Mouse (Mus musculus) hindbrain, embryonic 11.5 days (tissue): ENCODE results near the gene Vars. TPM values are rescaled to one million over a fixed set of nuclear protein-coding genes. Genes with fewer than 3 reads are reported as not detected.
A peak's percentile ranks its signal among the peaks of the same experiment; 100 is the strongest.

Source experiments
- ATAC-seq: fragments of 200-750 bp; cut with Nextera tagmentation; 2 replicates; pipeline ENCODE4 v1.8.0; 2017; ENCODE audit warnings: mild to moderate bottlenecking, moderate TSS enrichment, moderate library complexity; ENCODE audit not compliant: low FRiP score
- DNase-seq: peaks from one replicate; pipeline ENCODE4 v3.0.0-alpha.2; 2015; ENCODE audit warnings: low spot score
- H3K27ac ChIP-seq: fragments of 300-500 bp; sonication (generic); 2 replicates; pipeline ENCODE4 v1.5.1; 2014; ENCODE audit warnings: mild to moderate bottlenecking, low read depth, low read length
- H3K27me3 ChIP-seq: fragments of 300-500 bp; sonication (generic); 2 replicates; pipeline ENCODE4 v1.6.1; 2014; ENCODE audit warnings: mild to moderate bottlenecking, low read length, moderate library complexity, mixed read lengths; ENCODE audit not compliant: control insufficient read depth, insufficient read depth
- H3K36me3 ChIP-seq: fragments of 300-500 bp; sonication (generic); 2 replicates; pipeline ENCODE4 v1.6.1; 2014; ENCODE audit warnings: mild to moderate bottlenecking, low read length, moderate library complexity, mixed read lengths; ENCODE audit not compliant: control insufficient read depth, insufficient read depth
- H3K4me1 ChIP-seq: fragments of 300-500 bp; sonication (generic); replicated peaks from 2 replicates; pipeline ENCODE4 v1.6.1; 2014; ENCODE audit warnings: low read length, mixed read lengths; ENCODE audit not compliant: control insufficient read depth, insufficient read depth
- H3K4me2 ChIP-seq: fragments of 300-500 bp; sonication (generic); replicated peaks from 2 replicates; pipeline ENCODE4 v1.6.1; 2014; ENCODE audit warnings: mild to moderate bottlenecking, low read depth, low read length
- H3K4me3 ChIP-seq: fragments of 300-500 bp; sonication (generic); 2 replicates; pipeline ENCODE4 v1.5.1; 2014; ENCODE audit warnings: low read depth, low read length
- H3K9ac ChIP-seq: fragments of 300-500 bp; sonication (generic); 2 replicates; pipeline ENCODE4 v1.6.1; 2014; ENCODE audit warnings: low read depth, low read length
- H3K9me3 ChIP-seq: fragments of 300-500 bp; sonication (generic); 2 replicates; pipeline ENCODE4 v1.6.1; 2016; ENCODE audit warnings: low read length; ENCODE audit not compliant: control insufficient read depth
- WGBS: fragments of 180-500 bp; shearing (Covaris S2); extraction: QIAGEN DNeasy Blood & Tissue Kit; methylation state at CpG from one replicate; pipeline ENCODE4 v1.1.7; 2014; 5-methylcytosine and 5-hydroxymethylcytosine counted together
- polyA plus RNA-seq: library from polyadenylated mRNA; unstranded; fragments of >200 nt; fragmentation: Nextera tagmentation; extraction: Ambion mirVana; gene quantifications from 2 replicates; pipeline ENCODE4 v1.2.1, GENCODE M21; 2014

The Vars gene
- polyA plus RNA-seq, 1 experiment from 2014 or later, result 71.7 TPM

DNA sequence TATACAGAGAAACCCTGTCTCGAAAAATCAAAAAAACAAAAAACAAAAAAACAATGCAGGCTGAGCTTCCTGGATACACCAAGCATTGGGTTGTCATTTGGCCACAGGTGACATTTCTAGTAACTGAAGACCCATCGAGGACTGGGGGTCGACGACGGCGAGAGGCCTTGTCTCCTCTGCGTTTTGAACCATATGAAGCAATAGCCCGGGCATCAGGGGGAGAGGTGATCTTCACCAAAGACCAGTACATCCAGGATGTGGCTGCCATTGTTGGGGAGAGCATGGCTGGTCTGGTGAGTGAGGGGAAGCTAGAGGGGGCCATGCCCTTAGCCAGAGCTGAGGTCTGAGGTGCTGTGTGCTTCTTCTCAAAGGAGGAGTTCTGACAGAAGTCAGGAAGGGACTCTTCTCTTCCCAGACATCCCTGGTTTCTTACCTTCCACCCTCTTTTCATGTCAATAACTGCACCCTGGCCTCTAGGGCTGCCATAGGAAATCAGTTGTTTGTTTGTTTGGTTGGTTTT is 21.8 kb downstream of the Vars start:
- ATAC-seq, result no peak
- Histone ChIP-seq H3K9ac (no peak overlapping the region), H3K27me3 (no peaks in the 10 kb centered on the region), H3K4me3 (no peak overlapping the region), H3K27ac (no peak overlapping the region), H3K4me2 (no peak overlapping the region), H3K9me3 (no peaks in the 10 kb centered on the region), H3K4me1 (peaks cover 6% of the 10 kb centered on the region), H3K36me3 (no peaks in the 10 kb centered on the region)
- DNase-seq, result no peak
- 93% methylated on average over 8 of the region's 8 CpGs for WGBS

DNA sequence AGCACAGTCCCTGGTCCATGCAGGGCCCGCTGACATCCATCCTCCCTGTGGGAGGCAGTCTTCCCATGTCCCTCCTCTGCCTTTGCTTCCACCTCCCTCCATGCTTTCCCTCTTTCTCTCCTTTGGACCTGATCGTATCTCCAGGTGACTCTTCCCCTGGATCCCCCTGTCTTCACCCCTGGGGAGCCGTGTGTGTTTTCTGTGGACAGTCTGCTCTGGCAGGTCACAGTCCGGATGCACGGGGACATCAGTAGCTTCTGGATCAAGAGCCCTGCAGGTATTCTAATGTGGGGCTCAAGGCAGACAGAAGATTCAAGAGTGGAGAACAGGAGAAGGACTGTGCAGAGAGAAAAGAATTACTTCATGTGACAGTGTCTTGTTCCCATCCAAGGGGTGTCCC is 22.4 kb downstream of the Vars start:
- Histone ChIP-seq H3K9ac (no peak overlapping the region), H3K27me3 (no peaks in the 10 kb centered on the region), H3K4me1 (peaks cover 6% of the 10 kb centered on the region), H3K4me3 (no peak overlapping the region), H3K4me2 (no peak overlapping the region), H3K36me3 (no peaks in the 10 kb centered on the region), H3K27ac (no peak overlapping the region), H3K9me3 (no peaks in the 10 kb centered on the region)
- ATAC-seq (no peak), DNase-seq (no peak)
- whole genome bisulfite sequencing, result 85% methylated on average over 5 of the region's 5 CpGs

GRCm38 (mm10) chr17:35023756-35024155 is 23.0 kb downstream of the Vars start:
- H3K4me1 ChIP-seq, result peaks cover 6% of the 10 kb centered on the region
- H3K36me3 ChIP-seq, result no peaks in the 10 kb centered on the region
- H3K9ac ChIP-seq, result no peak overlapping the region
- H3K4me3 ChIP-seq, result no peak overlapping the region
- no peak overlapping the region for H3K4me2 ChIP-seq
- no peaks in the 10 kb centered on the region for H3K9me3 ChIP-seq
- WGBS, result 79% methylated on average over 4 of the region's 4 CpGs
- DNase-seq, result no peak
- ATAC-seq, result no peak
- H3K27me3 ChIP-seq, result no peaks in the 10 kb centered on the region
- H3K27ac ChIP-seq, result no peak overlapping the region

- Histone ChIP-seq H3K4me1 (peaks cover 6% of the 10 kb centered on the region), H3K4me2 (no peak overlapping the region), H3K27ac (no peak overlapping the region), H3K9ac (no peak overlapping the region), H3K27me3 (no peaks in the 10 kb centered on the region), H3K9me3 (no peaks in the 10 kb centered on the region), H3K4me3 (no peak overlapping the region), H3K36me3 (no peaks in the 10 kb centered on the region)
- 81% methylated on average over 13 of the region's 13 CpGs for WGBS
- no peak for ATAC-seq
- no peak for DNase-seq
Measured at GRCm38 (mm10) chr17:35024261-35024660, 23.5 kb downstream of the Vars start.

DNA sequence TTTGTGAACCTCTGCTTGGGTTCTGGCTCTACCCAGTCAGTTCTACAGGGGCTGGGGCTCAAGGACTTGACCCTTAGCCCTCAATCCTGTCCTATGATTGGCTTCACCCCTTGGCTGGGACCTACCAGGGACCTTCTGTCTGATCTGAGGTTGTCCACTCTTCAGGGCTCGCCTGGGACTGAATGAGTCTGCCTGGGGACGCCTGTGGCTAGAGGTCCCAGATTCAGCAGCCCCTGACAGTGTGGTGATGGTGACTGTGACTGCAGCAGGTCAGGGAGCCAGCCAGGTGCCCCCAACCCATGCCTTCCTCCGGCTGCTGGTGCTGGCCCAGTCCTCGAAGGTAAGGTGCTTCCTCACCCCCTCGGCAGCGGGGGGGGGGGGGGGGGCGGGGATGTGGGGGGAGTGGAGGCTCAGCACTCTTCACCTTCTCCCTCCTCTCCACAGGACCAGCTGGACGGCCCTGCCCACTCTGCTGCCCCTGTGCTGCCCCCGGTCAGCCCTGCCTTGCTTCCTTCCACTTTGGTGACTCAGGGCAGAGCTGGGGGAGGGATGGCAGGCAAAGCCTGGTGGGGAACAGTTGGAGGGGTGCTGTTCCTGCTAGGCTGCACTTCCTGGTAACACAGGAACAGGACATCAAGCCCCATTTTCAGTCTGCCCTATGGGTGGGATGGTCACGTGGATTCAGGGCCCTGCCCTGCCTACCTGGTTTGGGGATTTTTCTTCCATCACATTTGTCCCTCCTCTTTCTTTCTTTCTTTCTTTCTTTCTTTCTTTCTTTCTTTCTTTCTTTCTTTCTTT is 24.1 kb downstream of the Vars start:
- H3K4me3 ChIP-seq, result no peak overlapping the region
- H3K4me2 ChIP-seq, result no peak overlapping the region
- DNase-seq (no peak), ATAC-seq (no peak)
- 56% methylated on average over 10 of the region's 10 CpGs for WGBS
- no peaks in the 10 kb centered on the region for H3K9me3 ChIP-seq
- H3K4me1 ChIP-seq, result peaks cover 10% of the 10 kb centered on the region
- H3K36me3 ChIP-seq, result no peaks in the 10 kb centered on the region
- H3K9ac ChIP-seq, result no peak overlapping the region
- no peaks in the 10 kb centered on the region for H3K27me3 ChIP-seq
- H3K27ac ChIP-seq, result no peak overlapping the region

- Histone ChIP-seq H3K4me2 (no peak overlapping the region), H3K27me3 (no peaks in the 10 kb centered on the region), H3K9me3 (no peaks in the 10 kb centered on the region), H3K36me3 (no peaks in the 10 kb centered on the region), H3K9ac (0 out of 2 replicates have a peak overlapping the region, but pooled peaks have one; percentile 15), H3K27ac (no peak overlapping the region), H3K4me1 (peaks cover 14% of the 10 kb centered on the region), H3K4me3 (no peak overlapping the region)
- DNase-seq, result no peak
- 93% methylated on average over 5 of the region's 5 CpGs for WGBS
- ATAC-seq, result no peak
Measured at GRCm38 (mm10) chr17:35026206-35026605, 25.4 kb downstream of the Vars start.

DNA sequence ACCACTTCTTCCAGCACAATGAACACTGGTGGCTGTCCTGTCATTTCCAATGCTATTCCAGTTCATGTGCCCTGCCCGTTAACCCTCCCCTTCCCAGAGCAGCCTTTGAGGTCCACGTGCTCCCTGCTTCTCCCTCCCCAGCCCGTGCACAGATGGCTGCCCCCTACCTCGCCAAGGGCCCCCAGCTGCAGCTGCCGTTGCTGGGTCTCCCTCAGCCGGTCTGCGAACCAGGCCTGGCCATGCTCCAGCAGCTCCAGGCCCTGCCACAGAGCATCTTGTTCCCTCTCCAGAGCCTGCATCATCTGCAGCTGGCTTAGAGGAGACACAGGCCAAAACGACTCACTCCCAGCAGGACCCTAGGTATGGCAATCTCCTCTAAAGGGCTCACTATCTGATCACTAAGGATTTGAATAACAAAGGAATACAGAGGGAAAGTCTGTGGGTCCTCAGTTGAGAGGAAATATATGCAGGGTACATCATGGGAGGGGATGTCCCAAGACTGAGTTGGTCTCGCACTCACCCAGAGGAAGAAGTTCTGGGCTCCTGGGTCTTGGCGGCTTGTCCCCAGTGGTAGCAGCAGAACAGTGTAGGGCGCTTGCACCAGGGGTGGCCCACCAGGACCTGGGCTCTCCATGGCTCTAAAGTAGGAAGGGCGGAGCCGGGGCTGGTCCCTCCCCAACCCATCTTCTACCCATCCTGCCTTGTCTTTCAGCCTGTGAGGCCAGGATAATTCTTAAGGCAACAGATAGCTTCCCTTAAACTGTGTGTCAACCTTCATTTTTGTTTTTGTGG is 26.7 kb downstream of the Vars start, which contains the start of gene Sapcd1:
Sapcd1 (minus strand) TSS at position 740 of the 792 bp plus-strand sequence.
- Histone ChIP-seq H3K4me2 (no peak within 1 kb of the TSS), H3K9ac (peak within 1 kb of the TSS; percentile 45; the same call in 1 of the 2 replicates), H3K36me3 (no peaks in the 10 kb centered on the region), H3K4me3 (no peak within 1 kb of the TSS), H3K4me1 (peaks cover 11% of the 10 kb centered on the region), H3K9me3 (no peaks in the 10 kb centered on the region), H3K27ac (peak within 1 kb of the TSS; percentile 61; the same call in 1 of the 2 replicates), H3K27me3 (no peaks in the 10 kb centered on the region)
- ATAC-seq (peak; percentile 75), DNase-seq (peak; percentile 57)
- WGBS, result 31% methylated on average over 13 of the region's 13 CpGs

DNA sequence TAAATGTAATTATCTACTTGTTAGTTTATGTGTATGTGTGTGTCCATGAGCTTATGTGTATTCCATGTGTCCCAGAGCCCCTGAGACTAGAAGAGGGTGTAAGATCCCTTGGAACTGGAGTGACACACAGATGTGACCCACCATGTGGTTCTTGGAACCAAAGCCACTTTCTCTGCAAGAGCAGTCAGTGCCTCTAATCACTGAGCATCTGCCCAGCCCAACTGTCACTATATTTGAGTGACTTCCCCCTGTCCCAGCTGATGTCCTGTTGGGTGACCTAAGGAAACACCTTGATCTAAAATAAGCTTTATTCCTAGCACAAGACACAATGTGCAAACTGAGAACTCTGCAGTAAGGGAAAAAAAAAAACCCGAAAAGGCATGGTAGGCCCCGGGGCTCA is 27.5 kb downstream of the Vars start:
- H3K36me3 ChIP-seq, result no peaks in the 10 kb centered on the region
- no peak overlapping the region for H3K9ac ChIP-seq
- DNase-seq, result no peak
- no peak overlapping the region for H3K27ac ChIP-seq
- peaks cover 11% of the 10 kb centered on the region for H3K4me1 ChIP-seq
- H3K27me3 ChIP-seq, result no peaks in the 10 kb centered on the region
- no peak overlapping the region for H3K4me2 ChIP-seq
- no peak for ATAC-seq
- no peak overlapping the region for H3K4me3 ChIP-seq
- no peaks in the 10 kb centered on the region for H3K9me3 ChIP-seq
- WGBS, result 74% methylated on average over 2 of the region's 2 CpGs
